Mouse (Mus musculus) ES-E14 (cell line): ENCODE results near the gene Tcf23. TPM values are rescaled to one million over a fixed set of nuclear protein-coding genes. Genes with fewer than 3 reads are reported as not detected.

ENCODE experiments used
- DNase-seq: peaks from one replicate; pipeline ENCODE4 v3.0.0-alpha.2; 2013; ENCODE audit warnings: low read depth, low spot score
- H3K27ac ChIP-seq: 2 replicates; pipeline ENCODE4 v1.5.1; 2012; ENCODE audit warnings: low read depth, mild to moderate bottlenecking, low read length, moderate library complexity, mixed read lengths; ENCODE audit not compliant: poor library complexity, insufficient read depth, severe bottlenecking
- H3K36me3 ChIP-seq: 2 replicates; pipeline ENCODE4 v1.6.1; 2012; ENCODE audit warnings: mild to moderate bottlenecking, low read length, moderate library complexity, mixed read lengths; ENCODE audit not compliant: control insufficient read depth, poor library complexity, insufficient read depth, severe bottlenecking
- H3K4me1 ChIP-seq, 2 experiments: fragments of 150-350 bp in 1 of 2; sonication (generic) in 1 of 2; 2 replicates each; pipeline ENCODE4 v1.6.1; 2012; ENCODE audit warnings: low read length in 2 of 2, mild to moderate bottlenecking in 1 of 2, mixed read lengths in 1 of 2; ENCODE audit not compliant: control insufficient read depth in 2 of 2, insufficient read depth in 2 of 2, poor library complexity in 1 of 2
- H3K4me3 ChIP-seq, 2 experiments: fragments of 150-350 bp in 1 of 2; sonication (generic) in 1 of 2; 2 replicates each; pipeline ENCODE4 v1.5.1; 2012; ENCODE audit warnings: low read length in 2 of 2, low read depth in 1 of 2, mild to moderate bottlenecking in 1 of 2, mixed read lengths in 1 of 2; ENCODE audit not compliant: insufficient read depth in 1 of 2, poor library complexity in 1 of 2, severe bottlenecking in 1 of 2
- H3K9ac ChIP-seq: 2 replicates; pipeline ENCODE4 v1.6.1; 2012; ENCODE audit warnings: low read depth, mild to moderate bottlenecking, low read length, mixed read lengths; ENCODE audit not compliant: poor library complexity, insufficient read depth, severe bottlenecking
- H3K9me3 ChIP-seq: fragments of 150-350 bp; sonication (generic); 2 replicates; pipeline ENCODE4 v1.6.1; 2012; ENCODE audit warnings: low read depth, mild to moderate bottlenecking, low read length; ENCODE audit not compliant: control insufficient read depth, insufficient read depth
- ZC3H11A ChIP-seq: IDR thresholded peaks from 2 replicates; pipeline ENCODE4 v1.6.1; 2012; ENCODE audit warnings: low read depth, mild to moderate bottlenecking, inconsistent platforms, low read length, borderline replicate concordance
- in situ Hi-C, 2 experiments: fragments of 600-800 bp; cut with MboI; formaldehyde crosslinking; loops; one replicate each; pipeline ENCODE4 v1.15.1; 2025; ENCODE audit warnings: low sequenced_read_pairs in 2 of 2, inconsistent platforms in 1 of 2; ENCODE audit not compliant: unreplicated experiment in 2 of 2
- total RNA-seq: library from RNA; depleted of rRNA; stranded (reverse); fragments of 300-350 nt; gene quantifications from 2 replicates; pipeline ENCODE4 v1.2.3, GENCODE M21; 2012; rRNA removed

The Tcf23 gene
- total RNA-seq, 1 experiment: 0.27 TPM

DNA sequence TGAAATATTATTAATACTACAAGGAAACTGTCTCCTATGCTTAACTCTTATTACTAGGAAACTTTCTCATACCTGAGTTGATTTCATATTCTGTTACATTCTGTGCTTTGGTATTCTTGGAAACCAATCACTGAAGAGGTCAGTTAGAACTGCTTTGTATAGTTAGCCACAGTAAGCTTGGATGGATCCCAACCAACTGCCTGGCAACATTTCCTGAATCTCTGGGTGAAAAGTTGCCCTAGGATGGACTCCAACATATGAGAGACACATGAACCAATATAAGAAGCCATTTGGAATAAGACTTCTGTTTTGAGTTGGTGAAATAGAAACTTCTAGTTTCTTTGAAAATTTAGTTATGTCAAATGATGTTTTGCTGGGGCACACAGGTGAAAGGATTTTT lies 56.2 kb downstream of the Tcf23 start:
- DNase-seq: no peak
- in situ Hi-C loops: no loop called here
- no peak overlapping the region for H3K9ac ChIP-seq
- no peak overlapping the region for H3K27ac ChIP-seq
- no peaks in the 10 kb centered on the region for H3K9me3 ChIP-seq
- no peak overlapping the region for H3K4me3 ChIP-seq
- no peaks in the 10 kb centered on the region for H3K36me3 ChIP-seq
- TF ChIP-seq ZC3H11A: no peak
- peaks cover 0 to 10% of the 10 kb centered on the region in 2 experiments; a peak in 2 of 4 replicates for H3K4me1 ChIP-seq

Other genes starting within 250 kb of the Tcf23 start
- 2.3 and 3.8 TPM in 2 replicates for gene Mapre3, start 154.0 kb upstream of the Tcf23 start, total RNA-seq
- gene Tmem214, start 100.7 kb upstream of the Tcf23 start, total RNA-seq: 66.9 and 90.3 TPM in 2 replicates
- gene Agbl5, start 80.0 kb upstream of the Tcf23 start, total RNA-seq: 17.0 and 19.7 TPM in 2 replicates
- gene Ost4, start 60.9 kb upstream of the Tcf23 start, total RNA-seq: 203 and 229 TPM in 2 replicates
- gene Emilin1, start 55.3 kb upstream of the Tcf23 start, total RNA-seq: 14.3 and 16.6 TPM in 2 replicates
- 14.9 and 21.2 TPM in 2 replicates for gene Khk, start 47.2 kb upstream of the Tcf23 start, total RNA-seq
- gene Cgref1, start 23.1 kb upstream of the Tcf23 start, total RNA-seq: 14.7 and 21.5 TPM in 2 replicates
- gene Preb, start 8.3 kb upstream of the Tcf23 start, total RNA-seq: 94.2 and 96.4 TPM in 2 replicates
- gene Atraid, start 79.7 kb downstream of the Tcf23 start, total RNA-seq: 53.7 and 64.5 TPM in 2 replicates
- gene Slc5a6, start 80.3 kb downstream of the Tcf23 start, total RNA-seq: 44.1 and 51.3 TPM in 2 replicates
- gene Cad, start 86.1 kb downstream of the Tcf23 start, total RNA-seq: 154 and 258 TPM in 2 replicates
- gene Dnajc5g, start 137.6 kb downstream of the Tcf23 start, total RNA-seq: 0.37 and 0.67 TPM in 2 replicates
- gene Slc30a3, start 139.6 kb downstream of the Tcf23 start, total RNA-seq: 1.5 and 2.5 TPM in 2 replicates
- 1.3 and 2.3 TPM in 2 replicates for gene Trim54, start 148.1 kb downstream of the Tcf23 start, total RNA-seq
- not detected in 2 replicates for gene Ucn, start 170.2 kb downstream of the Tcf23 start, total RNA-seq
- 43.1 and 45.7 TPM in 2 replicates for gene Mpv17, start 185.6 kb downstream of the Tcf23 start, total RNA-seq
- gene Gm29609, start 211.2 kb downstream of the Tcf23 start, total RNA-seq: 3.1 and 6.3 TPM in 2 replicates
- 73.8 and 83.8 TPM in 2 replicates for gene Gtf3c2, start 211.5 kb downstream of the Tcf23 start, total RNA-seq
- gene Snx17, start 224.6 kb downstream of the Tcf23 start, total RNA-seq: 72.0 and 76.5 TPM in 2 replicates
- gene Eif2b4, start 224.8 kb downstream of the Tcf23 start, total RNA-seq: 74.5 and 76.8 TPM in 2 replicates
- 15.2 and 18.5 TPM in 2 replicates for gene Zfp513, start 233.6 kb downstream of the Tcf23 start, total RNA-seq